Mouse (Mus musculus) mesoderm, embryonic 11.5 days (tissue): ENCODE results near the gene Ptpn1.

ENCODE experiments used
- DNase-seq: peaks from one replicate; pipeline ENCODE4 v3.0.0-alpha.2; 2012; ENCODE audit warnings: low read depth, low spot score

The Ptpn1 gene

DNA sequence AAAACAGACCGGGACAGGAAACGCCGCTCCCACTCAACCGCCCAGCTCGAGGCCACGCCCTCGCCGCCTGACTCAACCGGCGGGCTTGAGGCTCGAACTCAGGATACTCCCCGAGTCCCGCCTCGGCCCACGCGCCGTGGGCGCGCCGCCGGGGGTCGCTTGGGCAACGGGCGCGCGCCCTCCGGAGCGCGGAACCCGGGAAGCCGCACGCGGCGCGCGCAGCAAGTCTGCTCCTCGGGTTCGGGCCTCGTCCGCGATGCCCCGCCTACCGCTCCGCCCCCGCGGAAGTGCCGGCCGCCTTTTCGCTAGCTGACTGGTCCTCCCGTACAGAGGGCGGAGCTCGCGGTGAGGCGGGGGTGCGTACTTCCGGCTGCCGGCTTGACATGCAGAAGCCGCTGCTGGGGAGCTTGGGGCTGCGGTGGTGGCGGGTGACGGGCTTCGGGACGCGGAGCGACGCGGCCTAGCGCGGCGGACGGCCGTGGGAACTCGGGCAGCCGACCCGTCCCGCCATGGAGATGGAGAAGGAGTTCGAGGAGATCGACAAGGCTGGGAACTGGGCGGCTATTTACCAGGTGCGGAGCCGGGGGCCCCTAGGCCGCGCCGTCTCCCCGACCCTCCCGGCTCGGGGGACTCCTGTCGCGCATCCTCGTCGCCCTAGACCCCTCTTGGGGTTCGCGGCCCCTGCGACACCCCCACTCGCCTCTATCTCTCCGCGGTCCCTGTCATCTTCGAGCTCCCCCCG is at the start of gene Ptpn1:
TSS of gene Ptpn1 (plus strand) at position 73 of the 742 bp plus-strand sequence.
- peak; percentile 96 for DNase-seq

DNA sequence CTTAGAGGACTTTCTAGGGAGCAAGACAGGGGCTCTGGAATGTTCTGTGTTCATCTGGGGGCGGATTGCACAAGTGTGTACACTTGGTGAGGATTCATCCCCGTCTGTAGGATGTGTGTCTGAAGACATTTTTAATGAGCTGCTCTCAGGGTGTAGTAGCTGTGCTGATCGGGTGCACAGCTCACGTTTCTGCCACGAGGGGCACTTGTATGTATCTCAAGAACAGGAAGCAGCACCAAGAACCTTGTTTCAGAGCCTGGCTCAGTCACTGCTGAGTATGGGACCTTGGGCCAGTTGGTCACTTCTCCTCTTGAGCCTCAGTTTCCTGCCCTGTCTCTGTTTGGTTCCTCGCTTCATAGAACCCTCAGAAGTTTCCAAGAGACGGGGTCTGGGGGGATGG is 45.4 kb upstream of the Ptpn1 start:
- DNase-seq, result no peak

DNA sequence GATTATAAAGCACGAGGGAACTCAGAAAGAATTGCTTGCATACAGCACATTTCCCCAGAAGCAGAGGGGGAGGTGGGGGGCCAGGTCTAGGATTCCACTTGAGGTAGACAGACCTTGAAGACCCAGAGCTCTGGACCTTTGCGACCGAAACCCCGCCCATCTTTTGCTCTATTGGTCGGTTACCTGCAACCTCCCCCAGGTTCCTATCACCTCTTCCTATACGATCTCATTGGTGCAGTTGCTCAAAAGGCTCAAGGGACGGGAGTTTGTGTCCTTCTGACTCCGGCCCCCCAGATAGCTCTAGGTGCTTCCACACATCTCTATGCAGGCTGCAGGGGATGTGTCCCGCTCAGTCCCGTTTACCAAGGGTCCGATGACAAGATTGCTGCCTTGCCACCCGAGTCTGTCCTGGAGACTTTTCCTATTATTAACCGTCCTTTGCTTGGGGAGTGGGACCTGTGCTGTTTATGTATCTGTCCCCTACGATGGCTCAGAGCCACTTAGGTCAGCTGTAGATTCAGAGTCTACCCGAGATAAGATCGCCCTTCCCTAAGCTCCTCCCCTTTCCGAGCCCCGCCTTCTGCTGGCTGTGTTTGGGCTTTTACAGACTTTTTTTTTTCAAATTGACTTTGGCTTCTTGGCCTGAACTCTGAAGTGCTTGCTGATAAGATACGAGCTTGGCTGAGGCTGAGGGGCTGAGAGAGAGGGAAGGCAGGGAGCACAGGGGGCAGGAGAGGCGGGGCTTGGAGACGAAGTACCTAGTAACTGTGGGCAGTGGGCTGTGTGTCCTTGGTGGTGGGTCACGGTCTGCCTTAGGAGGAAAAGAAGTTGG is 44.1 kb upstream of the Ptpn1 start:
- DNase-seq, result no peak

DNA sequence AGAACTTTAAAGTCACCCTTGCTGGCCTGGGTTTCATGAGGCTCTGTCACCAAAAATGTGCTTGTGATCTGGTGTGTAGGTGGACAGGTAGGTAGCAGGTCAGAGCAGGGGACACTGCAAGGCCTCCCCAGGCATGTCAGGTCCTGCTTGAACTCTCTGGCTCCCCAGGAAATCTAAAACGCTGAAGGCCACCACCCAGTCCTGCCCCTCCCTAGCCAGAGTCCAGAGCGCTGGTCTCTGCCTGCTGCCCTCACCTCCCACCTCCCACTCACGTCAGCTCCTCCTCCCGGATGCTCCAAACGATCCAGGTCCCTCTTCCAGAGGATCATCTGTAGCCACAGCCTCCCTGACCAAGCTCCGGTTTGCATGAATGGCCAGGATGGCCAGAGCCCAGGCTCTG is 43.0 kb upstream of the Ptpn1 start:
- DNase-seq, result no peak

DNA sequence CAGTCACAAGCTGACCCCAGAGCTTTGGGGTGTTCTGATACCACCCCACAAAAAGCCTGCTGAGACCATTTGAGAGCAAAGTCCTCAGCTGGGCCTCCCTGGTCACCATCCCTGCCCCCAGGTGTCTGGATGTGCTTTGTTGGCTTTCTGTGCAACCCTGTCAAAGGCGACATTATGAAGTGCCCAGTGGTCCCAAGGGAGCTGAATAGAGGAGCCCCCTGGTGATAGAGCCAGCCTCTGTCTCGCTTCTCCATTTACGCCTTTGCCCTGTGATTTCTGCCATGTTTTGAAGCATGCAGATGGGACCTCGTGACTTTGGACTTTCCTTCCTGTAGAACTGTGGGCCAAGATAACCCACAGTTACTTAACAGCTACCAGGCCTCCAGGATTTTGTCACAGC is 42.0 kb upstream of the Ptpn1 start:
- no peak for DNase-seq

DNA sequence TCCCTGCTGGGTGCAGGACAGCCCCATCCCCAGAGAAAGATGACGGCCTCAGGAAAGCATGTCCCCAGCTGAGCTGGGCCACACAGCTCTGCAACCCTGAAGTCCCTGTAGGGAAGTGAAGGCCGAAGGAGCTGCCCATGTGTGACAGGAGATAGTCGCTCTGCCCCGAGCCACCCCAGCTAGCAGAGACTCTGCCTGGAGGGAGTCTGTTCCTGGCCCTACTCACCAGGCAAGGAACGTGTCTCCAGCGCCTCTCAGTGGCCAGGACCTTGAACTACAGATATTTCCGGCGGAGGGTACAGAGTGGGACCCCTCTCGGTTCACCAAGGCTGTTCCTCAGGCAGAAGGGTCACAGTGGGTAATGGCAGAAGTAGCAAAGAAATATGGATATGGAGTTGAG is 39.9 kb upstream of the Ptpn1 start:
- peak; percentile 71 for DNase-seq

DNA sequence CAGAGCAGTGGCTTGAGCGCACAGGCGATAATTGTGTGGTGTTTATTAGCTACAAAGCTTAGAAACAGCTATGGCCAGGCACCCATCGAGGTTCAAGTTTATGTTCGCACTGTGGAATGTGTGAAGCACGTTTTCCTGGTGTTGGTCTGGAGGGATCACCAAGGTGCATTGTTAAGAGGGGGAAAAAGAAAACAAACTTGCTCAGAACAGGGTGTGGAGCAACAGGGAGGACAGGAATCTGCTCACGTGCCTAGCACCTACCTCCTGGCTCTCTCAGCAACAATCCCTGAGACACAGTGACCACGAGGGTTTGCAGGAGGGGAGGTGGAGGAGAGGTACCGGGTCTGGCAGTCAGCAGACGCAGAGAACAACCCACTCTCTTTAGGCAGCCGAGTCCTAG is 38.2 kb upstream of the Ptpn1 start:
- no peak for DNase-seq

DNA sequence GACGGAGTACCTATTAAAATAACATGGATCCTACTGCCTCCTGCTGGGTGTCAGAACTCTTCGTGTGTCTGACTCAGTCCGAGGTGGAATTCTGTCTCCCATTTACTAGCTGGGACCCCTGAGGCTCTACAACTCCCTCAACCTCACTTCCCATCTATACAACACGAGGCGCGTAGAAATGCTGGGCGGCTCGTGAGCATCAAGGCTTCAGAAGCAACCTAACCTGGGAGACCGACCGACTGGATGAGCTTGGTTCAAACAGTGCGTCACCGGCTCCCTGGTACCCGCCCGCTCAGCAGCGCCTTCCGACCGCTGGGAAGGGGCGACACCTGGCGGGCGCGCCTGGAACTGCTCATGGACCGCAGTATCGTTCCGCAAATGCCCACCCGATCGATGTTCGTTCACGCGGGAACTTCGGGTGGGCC is 36.9 kb upstream of the Ptpn1 start:
- DNase-seq, result peak; percentile 84

DNA sequence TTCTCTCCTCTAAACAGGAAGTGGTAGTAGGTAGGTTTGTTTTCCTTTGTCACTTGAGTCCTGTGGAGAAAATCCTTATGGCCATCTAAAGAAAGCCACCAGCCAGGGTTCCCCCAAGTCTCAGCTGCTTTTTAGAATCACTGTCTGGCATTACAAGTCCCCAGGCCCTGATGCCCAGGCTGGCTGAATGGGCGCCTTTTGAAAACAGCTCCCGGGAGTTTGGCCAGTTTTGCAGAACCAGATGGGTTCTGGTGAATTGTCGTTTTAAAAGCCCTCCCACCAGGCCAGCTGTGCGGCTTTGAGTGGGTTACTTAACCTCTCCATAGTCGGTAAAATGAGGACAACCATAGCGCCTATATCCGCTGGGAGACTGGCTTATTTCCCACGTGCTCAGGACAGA is 34.0 kb upstream of the Ptpn1 start:
- DNase-seq, result no peak

DNA sequence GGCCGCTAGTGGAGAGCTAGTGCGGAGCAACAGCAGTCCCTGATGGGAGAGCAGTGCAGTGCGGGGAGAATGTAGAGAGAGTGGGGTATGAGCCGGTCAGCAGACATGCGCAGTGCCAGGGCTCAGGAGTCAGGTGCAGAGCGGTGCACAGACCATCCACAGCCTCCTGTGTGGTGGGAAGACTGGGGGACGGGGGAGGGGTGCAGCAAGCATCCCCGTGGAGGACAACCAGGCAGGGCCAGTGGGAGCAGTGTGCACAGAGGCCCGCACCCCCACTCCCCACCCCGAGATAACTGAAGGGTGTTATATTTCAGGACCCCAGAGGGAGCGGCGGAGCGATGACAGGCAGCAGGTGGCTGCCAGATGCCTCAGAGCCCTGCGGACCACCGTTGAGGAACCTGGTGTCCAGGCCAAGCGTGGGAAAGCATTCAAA is 31.9 kb upstream of the Ptpn1 start:
- DNase-seq, result peak; percentile 79

DNA sequence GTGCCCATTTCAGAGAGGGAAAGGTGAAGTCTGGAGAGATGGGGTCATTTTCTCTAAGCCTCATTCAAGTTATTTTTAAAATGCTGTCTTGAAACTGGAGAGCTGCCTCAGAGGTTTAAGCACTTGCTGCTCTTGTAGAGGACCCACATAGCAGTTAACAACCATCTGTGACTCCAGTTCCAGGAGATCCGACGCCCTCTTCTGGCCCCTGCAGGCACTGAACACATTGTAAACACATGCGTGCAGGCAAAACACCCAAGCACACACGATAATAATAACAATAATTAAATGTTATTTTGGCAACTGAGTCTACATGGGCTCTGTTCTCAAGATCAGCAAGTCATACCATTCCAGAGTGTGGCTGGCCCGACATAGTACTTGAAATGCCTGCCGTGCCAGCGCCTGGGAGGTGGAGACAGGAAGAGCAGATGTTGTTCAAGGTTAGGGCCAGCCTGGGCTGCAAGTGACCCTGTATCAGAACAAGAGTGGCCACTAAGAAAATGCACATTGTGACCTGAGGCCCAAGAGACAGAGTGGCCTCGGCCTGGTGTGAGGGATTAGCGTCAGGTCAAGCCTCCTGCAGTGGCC is 29.6 kb upstream of the Ptpn1 start:
- DNase-seq, result no peak

DNA sequence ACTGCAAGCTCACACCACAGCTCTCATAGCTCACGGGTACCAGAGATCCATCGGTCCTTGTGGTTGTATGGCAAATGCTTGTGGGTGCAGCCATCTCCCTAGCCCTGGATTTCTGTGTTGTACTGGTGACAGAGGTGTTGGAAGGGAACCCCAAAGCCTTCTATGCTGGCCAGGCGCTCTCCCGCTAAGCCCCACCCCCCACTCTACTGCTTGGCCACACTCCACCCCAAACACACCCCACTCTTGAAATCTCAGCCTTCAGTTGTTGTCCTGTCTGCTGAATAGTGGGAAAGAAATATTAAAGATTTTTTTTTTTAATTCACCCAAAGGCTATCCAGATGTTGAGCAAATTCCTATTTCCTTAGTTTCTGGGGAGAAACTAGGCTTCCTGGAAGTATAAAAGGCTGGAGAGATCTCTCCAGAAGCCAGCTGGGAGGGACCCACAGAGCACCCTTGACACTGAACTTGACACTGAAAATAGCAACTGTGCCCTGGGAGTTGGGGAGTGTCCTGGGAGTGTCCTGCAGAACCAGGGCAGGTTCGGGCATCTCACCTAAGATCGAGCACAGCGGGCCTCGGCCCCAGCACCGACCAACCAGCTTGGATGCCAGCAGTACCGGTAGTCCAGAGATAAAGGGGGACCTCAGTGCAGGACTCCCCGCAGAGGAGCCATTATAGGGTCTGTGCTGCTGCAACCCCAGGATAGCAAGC is 28.5 kb upstream of the Ptpn1 start:
- no peak for DNase-seq

DNA sequence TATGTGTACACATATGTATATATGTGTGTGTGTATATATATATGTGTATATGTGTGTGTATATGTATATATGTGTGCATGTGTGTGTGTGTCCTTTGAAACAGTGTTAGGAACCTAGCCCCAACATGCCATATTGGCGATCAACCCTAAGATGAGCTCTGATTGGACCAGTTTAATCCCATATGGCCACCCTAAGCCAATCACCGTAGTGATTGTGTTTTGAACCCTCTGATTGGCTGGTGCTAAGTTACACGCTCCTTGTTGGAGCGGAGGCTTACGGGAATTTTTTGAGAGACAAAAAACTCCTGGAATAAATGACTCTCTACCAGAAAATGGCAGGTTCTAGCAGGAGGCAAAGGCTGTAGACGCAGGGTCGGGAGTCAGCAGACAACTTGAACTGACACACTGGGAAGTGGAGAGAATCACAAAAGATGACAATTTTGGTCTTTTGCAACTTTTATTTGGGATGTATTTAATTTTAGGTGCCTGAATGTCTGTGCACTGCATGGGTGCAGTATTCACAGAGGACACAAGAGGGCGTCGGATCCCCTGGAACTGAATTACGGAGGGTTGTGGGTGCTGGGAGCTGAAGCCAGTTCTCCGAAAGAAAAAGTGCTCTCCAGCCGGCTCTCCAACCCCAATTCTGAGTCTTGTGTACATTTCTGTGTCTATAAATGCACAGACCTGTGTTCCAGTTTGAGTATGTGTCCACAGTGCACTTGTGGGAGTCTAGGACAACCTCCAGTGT is 27.1 kb upstream of the Ptpn1 start:
- DNase-seq, result no peak

DNA sequence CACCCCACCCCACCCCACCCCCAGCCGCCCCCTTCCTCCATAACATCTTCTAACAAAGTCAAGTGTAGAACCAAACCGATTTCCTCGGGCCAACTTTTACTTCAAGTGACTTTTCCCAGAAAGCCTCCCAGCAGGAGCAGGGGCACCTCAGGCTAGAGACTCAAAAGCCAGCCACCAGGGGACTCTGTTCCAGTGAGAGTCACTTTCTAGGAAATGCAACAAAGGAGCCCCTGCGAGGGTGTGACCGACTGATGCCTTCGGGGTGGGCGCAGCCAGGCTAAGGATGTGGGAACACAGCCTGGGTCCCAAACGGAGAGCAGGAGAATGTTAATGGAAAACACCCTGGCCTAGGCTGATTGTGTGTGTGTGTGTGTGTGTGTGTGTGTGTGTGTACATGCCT is 26.3 kb upstream of the Ptpn1 start:
- no peak for DNase-seq

DNA sequence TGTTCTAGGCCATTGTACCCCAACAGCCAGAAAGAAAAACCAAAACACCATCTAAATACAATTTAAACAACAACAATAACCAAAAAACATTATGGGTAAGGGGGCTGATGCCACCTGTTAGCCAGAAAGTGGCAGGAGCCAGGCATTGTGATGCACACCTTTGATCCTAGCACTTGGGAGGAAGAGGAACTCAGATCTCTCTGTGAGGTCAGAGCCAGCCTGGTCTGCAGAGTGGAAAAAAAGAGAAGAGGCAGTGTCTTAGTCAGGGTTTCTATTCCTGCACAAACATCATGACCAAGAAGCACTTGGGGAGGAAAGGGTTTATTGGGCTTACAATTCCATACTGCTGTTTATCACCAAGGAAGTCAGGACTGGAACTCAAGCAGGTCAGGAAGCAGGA is 25.1 kb upstream of the Ptpn1 start:
- no peak for DNase-seq

DNA sequence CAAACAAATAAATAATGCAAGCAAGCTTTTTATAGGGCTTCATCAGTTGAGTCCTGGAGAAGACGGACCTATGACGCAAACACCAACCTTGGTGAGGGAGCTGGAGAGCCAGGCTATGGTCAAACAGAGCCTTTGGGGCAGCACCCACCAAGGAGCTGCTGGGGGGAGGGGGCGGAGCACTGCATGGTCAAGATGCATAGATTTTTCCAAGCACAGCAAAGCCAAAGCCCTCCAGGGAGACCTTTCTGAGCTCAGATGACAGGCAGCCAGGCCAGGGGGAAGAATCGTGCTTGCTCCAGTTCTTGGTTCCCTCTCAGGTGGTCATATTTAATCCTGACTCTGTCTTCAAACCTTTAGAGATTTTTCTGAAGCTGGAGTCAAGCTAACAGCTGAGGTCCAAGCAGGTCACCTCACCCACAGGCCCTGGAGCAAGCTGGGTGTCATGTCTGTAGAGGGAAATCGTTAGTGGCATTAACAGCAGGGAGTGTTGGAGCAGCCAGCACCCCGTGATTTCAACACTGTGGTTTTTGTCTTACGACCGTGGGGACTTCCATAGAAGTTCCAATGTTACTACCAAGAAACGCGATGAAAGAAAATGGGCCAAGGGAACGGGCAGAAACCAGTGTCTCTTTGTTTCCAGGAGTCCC is 22.2 kb upstream of the Ptpn1 start:
- no peak for DNase-seq

DNA sequence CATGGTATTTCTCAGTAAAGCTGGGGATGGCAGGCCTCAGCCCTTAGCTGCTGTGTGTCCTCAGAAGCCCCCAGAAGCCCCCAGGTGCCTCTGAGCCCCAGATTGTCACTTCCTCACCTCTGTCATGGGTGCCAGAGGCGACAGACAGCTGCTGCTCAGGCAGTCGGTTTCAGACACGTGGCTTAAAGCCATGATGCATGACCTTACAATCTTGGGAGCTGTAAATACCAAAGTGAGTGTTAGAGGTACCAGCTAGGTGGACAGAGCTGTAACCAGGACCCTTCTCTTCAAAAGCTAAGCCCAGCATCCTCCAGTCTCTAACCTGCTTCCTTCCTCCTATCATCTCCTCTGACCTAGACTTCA is 21.7 kb upstream of the Ptpn1 start:
- no peak for DNase-seq

DNA sequence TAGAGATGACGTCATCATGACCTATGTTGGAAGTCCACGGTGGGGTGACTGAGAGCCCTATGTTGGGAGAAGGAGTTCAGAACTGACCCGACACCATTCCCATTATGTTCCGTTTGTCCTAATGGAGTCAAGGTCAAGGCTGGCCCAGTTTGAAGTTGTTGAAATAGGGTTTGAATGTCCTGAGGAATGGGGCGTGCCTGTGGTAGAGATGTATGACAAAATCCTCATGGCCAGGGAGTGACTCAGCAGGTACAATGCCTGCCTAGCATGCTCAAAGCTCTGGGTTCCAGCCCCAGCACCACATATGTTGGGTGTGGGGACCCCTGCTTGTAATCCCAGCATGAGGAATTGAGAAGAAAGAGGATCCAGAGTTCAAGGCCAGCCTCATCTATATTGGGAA is 20.3 kb upstream of the Ptpn1 start:
- no peak for DNase-seq

DNA sequence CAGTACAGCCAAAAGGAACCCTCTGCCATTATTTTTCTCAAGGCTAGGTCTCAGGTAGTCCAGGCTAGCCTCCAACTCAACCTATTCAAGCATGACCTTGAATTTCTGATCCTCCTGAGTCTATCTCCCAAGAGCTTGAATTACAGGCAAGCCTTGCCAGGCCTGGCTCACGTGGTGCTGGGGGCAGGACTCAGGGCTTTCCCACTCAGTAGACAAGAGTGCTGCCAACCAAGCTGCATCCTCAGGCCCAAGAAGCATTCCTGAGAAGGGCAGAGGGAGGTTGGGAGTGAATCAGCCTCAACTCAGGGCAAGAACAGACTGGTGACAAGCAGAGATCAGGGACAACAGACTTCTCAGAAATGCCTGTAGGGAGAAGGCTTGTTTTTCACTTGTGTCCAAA is 12.8 kb upstream of the Ptpn1 start:
- no peak for DNase-seq

DNA sequence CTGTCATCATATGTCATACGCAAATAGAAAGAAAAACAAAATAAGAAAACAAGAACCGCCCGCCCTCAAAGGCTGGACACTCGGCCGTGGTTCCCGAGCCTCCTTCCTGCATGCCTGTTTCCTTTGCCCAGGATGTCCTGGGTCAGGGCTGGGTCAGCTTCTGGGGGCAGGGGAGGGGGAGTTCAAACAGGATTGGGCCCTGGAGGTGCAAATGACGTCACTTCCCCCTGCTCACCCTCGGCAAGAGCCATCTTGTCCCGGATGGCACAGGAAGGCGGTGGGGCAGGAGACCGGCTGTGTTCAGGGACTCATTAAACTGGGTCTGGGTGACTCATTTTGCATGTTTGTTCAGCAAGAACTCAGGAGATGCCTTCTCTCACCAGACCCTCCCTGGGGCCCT is 11.8 kb upstream of the Ptpn1 start:
- DNase-seq, result peak; percentile 39

DNA sequence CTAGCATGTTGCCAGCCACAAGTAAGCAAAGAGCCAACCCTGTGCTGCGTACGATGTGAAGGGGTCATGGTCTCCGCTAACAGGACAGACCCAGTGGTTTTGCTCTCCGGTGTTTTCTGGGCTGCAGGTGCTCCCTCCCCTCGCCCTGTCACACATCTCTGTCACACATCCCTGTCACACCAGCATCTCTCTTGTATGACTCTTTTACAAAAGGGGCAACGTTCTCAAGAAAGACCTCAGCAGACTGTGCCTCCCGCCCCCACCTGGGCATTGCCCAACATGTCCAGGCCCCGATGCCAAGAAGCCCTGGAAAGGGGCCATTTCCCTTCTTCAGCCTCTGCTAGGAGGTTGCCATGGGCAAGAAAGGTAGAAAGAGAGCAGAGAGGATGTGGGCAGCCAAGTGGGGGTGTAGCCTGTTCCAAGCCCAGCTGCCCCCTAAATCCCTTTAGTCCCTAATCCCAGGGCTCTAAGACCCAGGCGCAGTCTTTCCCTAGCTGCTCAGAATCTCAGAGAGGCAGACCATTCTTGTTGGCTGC is 10.8 kb upstream of the Ptpn1 start:
- DNase-seq, result no peak
